ENCODE assay signal across 8 mouse cellular contexts in the genomic region with DNA sequence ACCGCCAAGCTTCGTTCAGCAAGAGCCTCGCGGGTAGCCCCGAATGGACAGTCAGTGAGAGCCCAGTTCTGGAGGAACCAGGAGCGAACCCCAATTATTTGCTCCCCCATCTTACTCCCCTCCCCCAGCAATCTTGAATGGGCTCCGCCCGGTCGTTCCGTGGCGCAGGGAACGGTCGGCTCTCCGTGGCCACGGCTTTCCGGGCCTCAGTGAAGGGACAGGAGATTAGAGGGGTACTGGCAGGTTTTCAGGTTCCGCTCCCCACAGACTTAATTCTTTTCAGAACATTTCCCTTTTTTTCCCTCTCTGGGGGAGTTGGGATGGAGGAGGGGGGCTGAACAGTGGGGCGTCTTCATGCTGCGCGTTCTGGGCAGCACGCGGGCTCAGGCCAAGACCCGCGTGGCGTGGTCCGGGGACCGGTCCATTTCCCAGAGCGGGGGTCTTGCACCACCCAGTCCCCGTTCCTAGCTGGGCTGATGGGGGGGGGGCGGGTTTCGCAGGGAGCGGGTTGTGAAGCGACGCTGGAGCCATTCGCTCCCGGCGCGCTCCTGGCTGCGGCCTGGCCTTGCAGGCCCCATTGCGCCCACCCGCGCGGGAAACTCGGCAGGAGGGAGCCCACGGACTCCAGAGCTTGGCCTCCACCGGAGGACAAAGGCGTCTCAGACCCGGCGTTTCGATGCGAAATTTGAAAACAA. TPM values are rescaled to one million over a fixed set of nuclear protein-coding genes. Genes with fewer than 3 reads are reported as not detected.
DNase-seq lines count a peak whose midpoint lies in the region; ATAC-seq and TF ChIP-seq lines count a peak whose summit lies in the region.

No protein-coding gene starts in this region.

- intact Hi-C loops in gastrocnemius, postnatal 14 days (cut with DNase I; ENCODE audit: low total_unique reads), result no loop called here

- H3K27me3 ChIP-seq in ES-Bruce4 (ENCODE audit: control insufficient read depth, insufficient read depth, low read length, poor library complexity, severe bottlenecking), result peaks cover 16% of the 10 kb centered on the region
- no peaks in the 10 kb centered on the region for H3K27me3 ChIP-seq in liver, adult 2 months (ENCODE audit: control insufficient read depth, insufficient read depth, low read length)
- H3K27me3 ChIP-seq in neural tube, embryonic 13.5 days, result no peaks in the 10 kb centered on the region

- no peaks in the 10 kb centered on the region for H3K9me3 ChIP-seq in ES-Bruce4 (replicated peaks; ENCODE audit: control insufficient read depth, insufficient read depth, low read length, poor library complexity, severe bottlenecking)
- H3K9me3 ChIP-seq in neural tube, embryonic 13.5 days, result no peaks in the 10 kb centered on the region

- TF ChIP-seq CTCF in ES-Bruce4 (IDR thresholded peaks at IDR 0.05; ENCODE audit: low read depth, low read length), result no peak
- TF ChIP-seq CTCF in liver, adult 2 months (IDR thresholded peaks at IDR 0.05; ENCODE audit: low read depth, low read length), result no peak

- peak overlapping the region; percentile 63 for H3K4me3 ChIP-seq in ES-Bruce4 (ENCODE audit: low read depth, low read length)
- H3K4me3 ChIP-seq in liver, adult 2 months (ENCODE audit: insufficient read depth, low read depth, low read length), result peak overlapping the region; percentile 82
- peak overlapping the region; percentile 79 for H3K4me3 ChIP-seq in neural tube, embryonic 13.5 days

- peaks cover 30% of the 10 kb centered on the region for H3K79me2 ChIP-seq in liver, adult 2 months (ENCODE audit: control insufficient read depth, insufficient read depth, low read length)

- H3K4me2 ChIP-seq in neural tube, embryonic 13.5 days, result peak overlapping the region; percentile 99

- peak overlapping the region; percentile 96 for H3K9ac ChIP-seq in ES-Bruce4 (ENCODE audit: low read depth, poor library complexity, severe bottlenecking)
- peak overlapping the region; percentile 94 for H3K9ac ChIP-seq in liver, adult 2 months (ENCODE audit: low read depth, low read length)
- peak overlapping the region; percentile 100 for H3K9ac ChIP-seq in neural tube, embryonic 13.5 days

- no peak overlapping the region for H3K27ac ChIP-seq in ES-Bruce4 (ENCODE audit: insufficient read depth, low read length)
- peak overlapping the region; percentile 91 for H3K27ac ChIP-seq in liver, adult 2 months (replicated peaks; ENCODE audit: insufficient read depth, low read depth, low read length)
- peak overlapping the region; percentile 100 for H3K27ac ChIP-seq in neural tube, embryonic 13.5 days (replicated peaks)

- no peak for TF ChIP-seq EP300 in ES-Bruce4 (IDR thresholded peaks at IDR 0.05; ENCODE audit: insufficient read depth, low read depth, low read length)

- WGBS in liver, adult 2 months, result under 1% methylated on average over 51 of the region's 51 CpGs
- under 1% methylated on average over 51 of the region's 51 CpGs for WGBS in neural tube, embryonic 13.5 days

- DNase-seq in gastrocnemius, postnatal 14 days, result peak; percentile 34
- DNase-seq in gastrocnemius, adult 8-10 months (ENCODE audit: low spot score in 2 of 2), result no peak
- DNase-seq in embryo, embryonic 11 days, result peak; percentile 79
- peak; percentile 60 for DNase-seq in heart, postnatal 4 days
- DNase-seq in liver, adult 2 months (ENCODE audit: extremely low read depth, low read depth, low spot score), result no peak
- no peak for DNase-seq in frontal cortex, postnatal 14 days (ENCODE audit: low spot score in 2 of 2)

- 0 out of 2 replicates have a peak, but pooled peaks have one; percentile 1 for ATAC-seq in neural tube, embryonic 13.5 days (ENCODE audit: low read depth)

- 0 out of 2 replicates have a peak, but pooled peaks cover 6% of the 10 kb centered on the region for H3K36me3 ChIP-seq in ES-Bruce4 (ENCODE audit: control insufficient read depth, insufficient read depth, low read length, poor library complexity, severe bottlenecking)
- H3K36me3 ChIP-seq in liver, adult 2 months (ENCODE audit: control insufficient read depth, insufficient read depth, low read length), result no peaks in the 10 kb centered on the region
- no peaks in the 10 kb centered on the region for H3K36me3 ChIP-seq in neural tube, embryonic 13.5 days

- TF ChIP-seq POLR2A in ES-Bruce4 (IDR thresholded peaks at IDR 0.05; ENCODE audit: insufficient read depth, low read length), result no peak
- TF ChIP-seq POLR2A in liver, adult 2 months (IDR thresholded peaks at IDR 0.05; ENCODE audit: extremely low read depth, insufficient read depth, low read length), result no peak

- peaks cover 2% of the 10 kb centered on the region for H3K4me1 ChIP-seq in ES-Bruce4 (ENCODE audit: control insufficient read depth, insufficient read depth, low read length)
- peaks cover 7% of the 10 kb centered on the region for H3K4me1 ChIP-seq in liver, adult 2 months (ENCODE audit: control insufficient read depth, insufficient read depth, low read length)
- peaks cover 36% of the 10 kb centered on the region for H3K4me1 ChIP-seq in neural tube, embryonic 13.5 days (replicated peaks)

RNA-seq across cellular contexts. Expression of gene Bahcc1, which starts 0.8 kb away (rescaled TPM):
- total RNA-seq in gastrocnemius, postnatal 14 days (2021), result 1 to 10 TPM; 3.4 to 8.1 TPM
- 1 to 10 TPM; 3.6 to 5.8 (median 4.7) TPM for total RNA-seq in gastrocnemius, adult 8-10 months (2022)
- 21.2 and 21.6 TPM in 2 replicates for polyA plus RNA-seq in ES-Bruce4 (2011; ENCODE audit: insufficient read depth, insufficient read length, low read depth, missing spikeins)
- total RNA-seq in heart, postnatal 4 days (2021), result 10 to 100 TPM; 14.1 to 16.5 TPM
- total RNA-seq in liver, adult 2 months (2014; rRNA removed), result 1.2 and 1.5 TPM in 2 replicates
- 3.4 and 3.5 TPM in 2 replicates for polyA plus RNA-seq in liver, adult 2 months (2012; rRNA removed)
- polyA plus RNA-seq in neural tube, embryonic 13.5 days (2015; fragmentation: Nextera tagmentation; extraction: Ambion mirVana), result 13.6 and 15.3 TPM in 2 replicates

Comparison
In these comparisons a context has a peak if more than half of its experiments do, and no peak if none do; other contexts are left out.
1. DNase-seq: peak in gastrocnemius, postnatal 14 days (single experiment), embryo, embryonic 11 days (single experiment) and heart, postnatal 4 days (single experiment); none in gastrocnemius, adult 8-10 months (0 of 2), liver, adult 2 months (single experiment) and frontal cortex, postnatal 14 days (0 of 2).
2. Peak in every context shown above with its lines, with median percentiles within 50 percentile points of each other: H3K4me3 ChIP-seq and H3K9ac ChIP-seq.